Mouse (Mus musculus) common myeloid progenitor, adult 5-6 weeks (primary cell): Measurements from ENCODE around the gene Ago1. TPM values are rescaled to one million over a fixed set of nuclear protein-coding genes. Genes with fewer than 3 reads are reported as not detected.

ENCODE experiments used
- ATAC-seq: replicated peaks from 2 replicates; pipeline ENCODE4 v1.8.0; 2016; ENCODE audit warnings: low read depth, mild to moderate bottlenecking, moderate TSS enrichment, inconsistent platforms; ENCODE audit not compliant: poor library complexity, severe bottlenecking
- total RNA-seq: library from RNA; stranded (forward); fragments of 200-1000, 187-1606 nt; gene quantifications from 2 replicates; pipeline ENCODE4 v1.2.3, GENCODE M21; 2017

The Ago1 gene
- total RNA-seq, 1 experiment from 2014 or later: 37.4 TPM

GRCm38 (mm10) chr4:126481461-126481860 is 13.1 kb upstream of the Ago1 start:
- no peak for ATAC-seq

GRCm38 (mm10) chr4:126480288-126480687 is 11.9 kb upstream of the Ago1 start:
- no peak for ATAC-seq

- ATAC-seq: no peak
Measured at GRCm38 (mm10) chr4:126473031-126473430, 4.6 kb upstream of the Ago1 start.

- no peak for ATAC-seq
Measured at GRCm38 (mm10) chr4:126469334-126469733, 951 bp upstream of the Ago1 start.

GRCm38 (mm10) chr4:126468925-126469324 is 542 bp upstream of the Ago1 start:
- ATAC-seq: peak; percentile 70

GRCm38 (mm10) chr4:126467721-126468284 is 580 bp downstream of the Ago1 start:
- ATAC-seq: peak; percentile 55

- ATAC-seq: no peak
Measured at GRCm38 (mm10) chr4:126466251-126466750, 2.1 kb downstream of the Ago1 start.

- no peak for ATAC-seq
Measured at GRCm38 (mm10) chr4:126465843-126466242, 2.5 kb downstream of the Ago1 start.

GRCm38 (mm10) chr4:126464892-126465235 is 3.5 kb downstream of the Ago1 start:
- no peak for ATAC-seq

- ATAC-seq: no peak
Measured at GRCm38 (mm10) chr4:126464189-126464891, 4.0 kb downstream of the Ago1 start.

GRCm38 (mm10) chr4:126455441-126455840 is 12.9 kb downstream of the Ago1 start:
- no peak for ATAC-seq

GRCm38 (mm10) chr4:126454547-126455254 is 13.7 kb downstream of the Ago1 start:
- ATAC-seq: no peak

GRCm38 (mm10) chr4:126450268-126450667 is 18.1 kb downstream of the Ago1 start:
- ATAC-seq: no peak

- ATAC-seq: no peak
Measured at GRCm38 (mm10) chr4:126447126-126447525, 21.3 kb downstream of the Ago1 start.

- ATAC-seq: no peak
Measured at GRCm38 (mm10) chr4:126444528-126444927, 23.9 kb downstream of the Ago1 start.

- ATAC-seq: no peak
Measured at GRCm38 (mm10) chr4:126438261-126438660, 30.1 kb downstream of the Ago1 start.

GRCm38 (mm10) chr4:126436268-126436667 is 32.1 kb downstream of the Ago1 start:
- no peak for ATAC-seq

- ATAC-seq: no peak
Measured at GRCm38 (mm10) chr4:126434094-126434493, 34.3 kb downstream of the Ago1 start.

- ATAC-seq: no peak
Measured at GRCm38 (mm10) chr4:126433175-126433574, 35.2 kb downstream of the Ago1 start.

- ATAC-seq: no peak
Measured at GRCm38 (mm10) chr4:126431746-126432145, 36.6 kb downstream of the Ago1 start.
